Mouse (Mus musculus) liver, postnatal 0 days (tissue): Measurements from ENCODE around the gene Snx13.

Source experiments
- CTCF ChIP-seq: sonication (generic); IDR thresholded peaks from 2 replicates; pipeline ENCODE4 v1.5.1; 2016; ENCODE audit warnings: antibody characterized with exemption, low read depth
- EP300 ChIP-seq: IDR thresholded peaks from 2 replicates; pipeline ENCODE4 v1.6.1; 2016; ENCODE audit warnings: antibody characterized with exemption, low read depth, mild to moderate bottlenecking

DNA sequence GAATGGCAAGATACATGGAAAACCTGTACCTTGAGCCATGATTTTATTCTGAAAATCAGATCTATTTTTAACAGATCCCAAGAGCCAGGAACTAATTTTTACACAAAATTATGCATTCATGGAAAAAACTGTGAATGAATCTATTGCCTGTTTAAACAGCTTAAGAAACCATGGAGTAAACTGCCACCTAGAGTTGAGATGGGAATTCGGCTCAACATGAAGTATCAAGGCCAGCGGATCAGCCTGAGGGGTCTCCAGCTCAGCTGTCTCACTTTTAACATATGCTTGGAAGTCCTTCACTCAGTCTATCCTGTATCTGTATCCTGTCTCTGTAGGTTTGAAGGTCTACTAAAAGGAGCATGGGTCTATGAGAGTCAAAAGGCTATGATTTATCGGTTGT is 30.9 kb upstream of the Snx13 start:
- TF ChIP-seq CTCF (peak; percentile 49), EP300 (no peak)
